Mouse (Mus musculus) MEL (cell line): ENCODE data around the gene Pard3.

Experiments
- CHD2 ChIP-seq: IDR thresholded peaks from 2 replicates; pipeline ENCODE4 v1.6.1; 2011; ENCODE audit warnings: low read length, improper control_type of control experiment
- CTCF ChIP-seq, 3 experiments: IDR thresholded peaks in 2 of 3; conservative IDR thresholded peaks in 1 of 3; 2 replicates each; pipeline ENCODE4 v1.5.1; 2011 to 2012; ENCODE audit warnings: low read length in 3 of 3, low read depth in 2 of 3, mild to moderate bottlenecking in 2 of 3, improper control_type of control experiment in 1 of 3, inconsistent platforms in 1 of 3, mixed read lengths in 1 of 3, moderate library complexity in 1 of 3; ENCODE audit not compliant: control insufficient read depth in 1 of 3, insufficient read depth in 1 of 3, poor library complexity in 1 of 3, severe bottlenecking in 1 of 3
- EP300 ChIP-seq, 2 experiments: IDR thresholded peaks; 2 replicates each; pipeline ENCODE4 v1.6.1; 2011; ENCODE audit warnings: improper control_type of control experiment in 2 of 2, low read length in 2 of 2, low read depth in 1 of 2, mild to moderate bottlenecking in 1 of 2
- MAX ChIP-seq: IDR thresholded peaks from 2 replicates; pipeline ENCODE4 v1.6.1; 2011; ENCODE audit warnings: low read length, improper control_type of control experiment
- MXI1 ChIP-seq: IDR thresholded peaks from 2 replicates; pipeline ENCODE4 v1.6.1; 2011; ENCODE audit warnings: mild to moderate bottlenecking, low read depth, low read length, improper control_type of control experiment
- POLR2A ChIP-seq, 2 experiments: IDR thresholded peaks; 2 replicates each; pipeline ENCODE4 v1.6.1; 2011 to 2012; ENCODE audit warnings: low read length in 2 of 2, mild to moderate bottlenecking in 2 of 2, control low read depth in 1 of 2, improper control_type of control experiment in 1 of 2, low read depth in 1 of 2, moderate library complexity in 1 of 2; ENCODE audit not compliant: control insufficient read depth in 1 of 2, insufficient read depth in 1 of 2, poor library complexity in 1 of 2
- ZKSCAN1 ChIP-seq: IDR thresholded peaks from 2 replicates; pipeline ENCODE4 v1.6.1; 2012; ENCODE audit warnings: low read depth, mild to moderate bottlenecking, inconsistent platforms, low read length, improper control_type of control experiment, moderate library complexity

DNA sequence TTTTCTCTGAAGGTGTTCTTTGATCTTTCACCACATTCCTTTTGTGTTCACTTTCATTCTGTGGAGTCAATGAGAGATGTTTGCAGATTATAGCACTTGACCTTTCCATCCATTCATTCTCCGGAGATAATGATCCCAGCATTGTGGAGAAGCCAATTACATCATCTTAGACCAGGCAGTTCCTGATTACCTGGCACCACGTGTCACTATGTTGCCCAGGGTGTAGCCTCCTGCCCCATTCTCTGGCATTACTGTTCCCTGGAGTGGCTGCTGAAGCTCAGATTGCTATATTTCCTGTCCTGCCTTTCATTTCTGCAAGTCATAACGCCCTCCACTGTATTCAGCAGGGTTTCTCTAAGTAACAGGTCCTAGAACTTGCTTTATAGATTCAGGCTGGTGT lies 304.7 kb downstream of the Pard3 start:
- TF ChIP-seq CTCF (IDR thresholded peaks at IDR 0.05 in 2 of 3, conservative IDR thresholded peaks at IDR 0.05 in 1 of 3; ENCODE audit: control insufficient read depth in 1 of 3, insufficient read depth in 1 of 3, low read depth in 2 of 3, low read length in 3 of 3, poor library complexity in 1 of 3, severe bottlenecking in 1 of 3) (no peak), ZKSCAN1 (no peak), MAX (no peak), MXI1 (no peak), CHD2 (no peak), POLR2A (IDR thresholded peaks at IDR 0.05; ENCODE audit: control insufficient read depth in 1 of 2, insufficient read depth in 1 of 2, low read depth in 1 of 2, low read length in 2 of 2, poor library complexity in 1 of 2) (no peak), EP300 (IDR thresholded peaks at IDR 0.05; ENCODE audit: low read depth in 1 of 2, low read length in 2 of 2) (no peak)
